Mouse (Mus musculus) MEL (cell line): ENCODE measurements around the gene Surf4. TPM values are rescaled to one million over a fixed set of nuclear protein-coding genes. Genes with fewer than 3 reads are reported as not detected.

Experiments used
- DNase-seq: peaks from one replicate; pipeline ENCODE4 v3.0.0; 2011; ENCODE audit warnings: low read depth, low spot score
- H3K27ac ChIP-seq: 2 replicates; pipeline ENCODE4 v1.5.1; 2012; ENCODE audit warnings: low read depth, mild to moderate bottlenecking, control low read depth, low read length, moderate library complexity; ENCODE audit not compliant: control insufficient read depth
- H3K27me3 ChIP-seq, 2 experiments: fragments of 150-350 bp in 1 of 2; sonication (generic) in 1 of 2; 2 replicates each; pipeline ENCODE4 v1.6.1; 2012; ENCODE audit warnings: low read length in 2 of 2, mild to moderate bottlenecking in 2 of 2, improper control_type of control experiment in 1 of 2, moderate library complexity in 1 of 2; ENCODE audit not compliant: insufficient read depth in 2 of 2, control insufficient read depth in 1 of 2
- H3K36me3 ChIP-seq, 2 experiments: 2 replicates each; pipeline ENCODE4 v1.6.1; 2012 to 2014; ENCODE audit warnings: low read length in 2 of 2, improper control_type of control experiment in 1 of 2, inconsistent platforms in 1 of 2, mild to moderate bottlenecking in 1 of 2; ENCODE audit not compliant: insufficient read depth in 2 of 2, control insufficient read depth in 1 of 2
- H3K4me1 ChIP-seq, 2 experiments: fragments of 150-350 bp in 1 of 2; sonication (generic) in 1 of 2; 2 replicates each; pipeline ENCODE4 v1.6.1; 2012; ENCODE audit warnings: low read length in 2 of 2, improper control_type of control experiment in 1 of 2, mild to moderate bottlenecking in 1 of 2; ENCODE audit not compliant: insufficient read depth in 2 of 2, control insufficient read depth in 1 of 2
- H3K4me3 ChIP-seq, 2 experiments: fragments of 150-350 bp in 1 of 2; sonication (generic) in 1 of 2; 2 replicates each; pipeline ENCODE4 v1.5.1; 2012; ENCODE audit warnings: low read depth in 2 of 2, low read length in 2 of 2, mild to moderate bottlenecking in 2 of 2, moderate library complexity in 2 of 2, control low read depth in 1 of 2, improper control_type of control experiment in 1 of 2; ENCODE audit not compliant: control insufficient read depth in 1 of 2, insufficient read depth in 1 of 2
- H3K79me2 ChIP-seq: 2 replicates; pipeline ENCODE4 v1.6.1; 2012; ENCODE audit warnings: mild to moderate bottlenecking, low read length, moderate library complexity; ENCODE audit not compliant: control insufficient read depth, poor library complexity, insufficient read depth
- H3K9ac ChIP-seq: 2 replicates; pipeline ENCODE4 v1.6.1; 2012; ENCODE audit warnings: low read depth, mild to moderate bottlenecking, control low read depth, low read length, moderate library complexity; ENCODE audit not compliant: control insufficient read depth, poor library complexity, severe bottlenecking
- H3K9me3 ChIP-seq: fragments of 150-350 bp; sonication (generic); replicated peaks from 2 replicates; pipeline ENCODE4 v1.6.1; 2012; ENCODE audit warnings: mild to moderate bottlenecking, low read length, improper control_type of control experiment, moderate library complexity; ENCODE audit not compliant: insufficient read depth
- CTCF ChIP-seq, 3 experiments: IDR thresholded peaks in 2 of 3; conservative IDR thresholded peaks in 1 of 3; 2 replicates each; pipeline ENCODE4 v1.5.1; 2011 to 2012; ENCODE audit warnings: low read length in 3 of 3, low read depth in 2 of 3, mild to moderate bottlenecking in 2 of 3, improper control_type of control experiment in 1 of 3, inconsistent platforms in 1 of 3, mixed read lengths in 1 of 3, moderate library complexity in 1 of 3; ENCODE audit not compliant: control insufficient read depth in 1 of 3, insufficient read depth in 1 of 3, poor library complexity in 1 of 3, severe bottlenecking in 1 of 3
- E2F4 ChIP-seq: IDR thresholded peaks from 2 replicates; pipeline ENCODE4 v1.6.1; 2011; ENCODE audit warnings: low read depth, low read length, improper control_type of control experiment, borderline replicate concordance
- EP300 ChIP-seq, 2 experiments: IDR thresholded peaks; 2 replicates each; pipeline ENCODE4 v1.6.1; 2011; ENCODE audit warnings: improper control_type of control experiment in 2 of 2, low read length in 2 of 2, low read depth in 1 of 2, mild to moderate bottlenecking in 1 of 2
- GABPA ChIP-seq: IDR thresholded peaks from 2 replicates; pipeline ENCODE4 v1.6.1; 2012; ENCODE audit warnings: low read depth, mild to moderate bottlenecking, inconsistent platforms, low read length, improper control_type of control experiment, moderate library complexity
- HCFC1 ChIP-seq: IDR thresholded peaks from 2 replicates; pipeline ENCODE4 v1.6.1; 2012; ENCODE audit warnings: low read depth, mild to moderate bottlenecking, inconsistent platforms, low read length, improper control_type of control experiment, moderate library complexity
- JUND ChIP-seq: IDR thresholded peaks from 2 replicates; pipeline ENCODE4 v1.6.1; 2011; ENCODE audit warnings: low read depth, mild to moderate bottlenecking, improper control_type of control experiment, low read length
- KAT2A ChIP-seq: conservative IDR thresholded peaks from 2 replicates; pipeline ENCODE4 v1.6.1; 2012; ENCODE audit warnings: low read depth, low read length, improper control_type of control experiment, inconsistent platforms
- MAFK ChIP-seq: IDR thresholded peaks from 2 replicates; pipeline ENCODE4 v1.6.1; 2011; ENCODE audit warnings: low read depth, mild to moderate bottlenecking, low read length, improper control_type of control experiment, borderline replicate concordance
- MAX ChIP-seq: IDR thresholded peaks from 2 replicates; pipeline ENCODE4 v1.6.1; 2011; ENCODE audit warnings: low read length, improper control_type of control experiment
- MAZ ChIP-seq: IDR thresholded peaks from 2 replicates; pipeline ENCODE4 v1.6.1; 2012; ENCODE audit warnings: low read depth, mild to moderate bottlenecking, inconsistent platforms, low read length, improper control_type of control experiment
- MYC ChIP-seq: IDR thresholded peaks from 2 replicates; pipeline ENCODE4 v1.6.1; 2011; ENCODE audit warnings: low read depth, mild to moderate bottlenecking, low read length, improper control_type of control experiment, moderate library complexity
- POLR2A ChIP-seq, 2 experiments: IDR thresholded peaks; 2 replicates each; pipeline ENCODE4 v1.6.1; 2011 to 2012; ENCODE audit warnings: low read length in 2 of 2, mild to moderate bottlenecking in 2 of 2, control low read depth in 1 of 2, improper control_type of control experiment in 1 of 2, low read depth in 1 of 2, moderate library complexity in 1 of 2; ENCODE audit not compliant: control insufficient read depth in 1 of 2, insufficient read depth in 1 of 2, poor library complexity in 1 of 2
- POLR2AphosphoS5 ChIP-seq: IDR thresholded peaks from 2 replicates; pipeline ENCODE4 v1.6.1; 2012; ENCODE audit warnings: low read depth, borderline replicate concordance, mild to moderate bottlenecking, inconsistent platforms, low read length, moderate library complexity, mixed read lengths
- SMC3 ChIP-seq: IDR thresholded peaks from 2 replicates; pipeline ENCODE4 v1.6.1; 2011; ENCODE audit warnings: low read depth, low read length, improper control_type of control experiment
- TAL1 ChIP-seq: IDR thresholded peaks from 2 replicates; pipeline ENCODE4 v1.6.1; 2012; ENCODE audit warnings: mild to moderate bottlenecking, inconsistent platforms, low read length, moderate library complexity, mixed read lengths
- UBTF ChIP-seq: IDR thresholded peaks from 2 replicates; pipeline ENCODE4 v1.6.1; 2012; ENCODE audit warnings: low read depth, mild to moderate bottlenecking, inconsistent platforms, low read length, improper control_type of control experiment, moderate library complexity, borderline replicate concordance; ENCODE audit not compliant: insufficient read depth
- USF1 ChIP-seq: IDR thresholded peaks from 2 replicates; pipeline ENCODE4 v1.6.1; 2014; ENCODE audit warnings: low read depth, mild to moderate bottlenecking, inconsistent platforms, low read length, improper control_type of control experiment, moderate library complexity
- USF2 ChIP-seq, 2 experiments: IDR thresholded peaks; 2 replicates each; pipeline ENCODE4 v1.6.1; 2011 to 2012; ENCODE audit warnings: improper control_type of control experiment in 2 of 2, low read length in 2 of 2, borderline replicate concordance in 1 of 2, inconsistent platforms in 1 of 2, low read depth in 1 of 2, mild to moderate bottlenecking in 1 of 2; ENCODE audit not compliant: insufficient read depth in 1 of 2
- ZC3H11A ChIP-seq: IDR thresholded peaks from 2 replicates; pipeline ENCODE4 v1.6.1; 2012; ENCODE audit warnings: low read depth, mild to moderate bottlenecking, inconsistent platforms, low read length, improper control_type of control experiment
- ZKSCAN1 ChIP-seq: IDR thresholded peaks from 2 replicates; pipeline ENCODE4 v1.6.1; 2012; ENCODE audit warnings: low read depth, mild to moderate bottlenecking, inconsistent platforms, low read length, improper control_type of control experiment, moderate library complexity
- ZMIZ1 ChIP-seq: IDR thresholded peaks from 2 replicates; pipeline ENCODE4 v1.6.1; 2012; ENCODE audit warnings: low read depth, mild to moderate bottlenecking, inconsistent platforms, low read length, improper control_type of control experiment, moderate library complexity
- ZNF384 ChIP-seq: IDR thresholded peaks from 2 replicates; pipeline ENCODE4 v1.6.1; 2012; ENCODE audit warnings: low read depth, mild to moderate bottlenecking, inconsistent platforms, low read length, improper control_type of control experiment
- polyA plus RNA-seq, 2 experiments: library from polyadenylated mRNA; stranded (reverse) in 1 of 2; unstranded in 1 of 2; fragments of >175 nt in 1 of 2; fragments of >200 nt in 1 of 2; gene quantifications; 2 replicates each; pipeline versions ENCODE4 v1.2.1 to v1.2.4; 2012; ENCODE audit warnings: low replicate concordance in 2 of 2, low read depth in 1 of 2; ENCODE audit not compliant: insufficient read length in 2 of 2, insufficient read depth in 1 of 2, missing spikeins in 1 of 2
- total RNA-seq: library from RNA; depleted of rRNA; stranded (reverse); fragments of 300-350 nt; gene quantifications from 2 replicates; pipeline ENCODE4 v1.2.3, GENCODE M21; 2012

Gene Surf4
- total and polyA plus RNA-seq, 3 experiments = 152 to 252 TPM; not detected in 1

- TF ChIP-seq USF2 (IDR thresholded peaks at IDR 0.05; ENCODE audit: borderline replicate concordance in 1 of 2, insufficient read depth in 1 of 2, low read depth in 1 of 2, low read length in 2 of 2) (no peak), JUND (no peak), MAZ (peak; percentile 89), ZC3H11A (no peak)
Measured at GRCm38 (mm10) chr2:26963923-26964723, 30.4 kb upstream of the Surf4 start, which contains the start of gene Rexo4 (continued).

- peaks cover 16 to 17% of the 10 kb centered on the region in 2 experiments for H3K36me3 ChIP-seq
- no peaks in the 10 kb centered on the region for H3K27me3 ChIP-seq
- H3K27ac ChIP-seq = no peak overlapping the region
- no peak overlapping the region for H3K9ac ChIP-seq
- TF ChIP-seq SMC3 (peak; percentile 32; the same call in 1 of the 2 replicates), CTCF (IDR thresholded peaks at IDR 0.05 in 2 of 3, conservative IDR thresholded peaks at IDR 0.05 in 1 of 3; ENCODE audit: control insufficient read depth in 1 of 3, insufficient read depth in 1 of 3, low read depth in 2 of 3, low read length in 3 of 3, poor library complexity in 1 of 3, severe bottlenecking in 1 of 3) (peak; percentile 21 to 41 (median 37); a peak in 5 of 6 replicates), EP300 (IDR thresholded peaks at IDR 0.05; ENCODE audit: low read depth in 1 of 2, low read length in 2 of 2) (no peak), HCFC1 (no peak), E2F4 (no peak), ZMIZ1 (no peak), POLR2A (IDR thresholded peaks at IDR 0.05; ENCODE audit: control insufficient read depth in 1 of 2, insufficient read depth in 1 of 2, low read depth in 1 of 2, low read length in 2 of 2, poor library complexity in 1 of 2) (no peak), ZKSCAN1 (no peak), MAX (no peak)
- TF ChIP-seq, all 39 proteins: peak for 2
- Histone ChIP-seq H3K4me3 (no peak overlapping the region), H3K4me1 (peaks cover 2 to 16% of the 10 kb centered on the region in 2 experiments; a peak in 3 of 4 replicates), H3K79me2 (peaks cover 26% of the 10 kb centered on the region), H3K9me3 (no peaks in the 10 kb centered on the region)
- DNase-seq = peak; percentile 32
Measured at GRCm38 (mm10) chr2:26960756-26961155, 27.0 kb upstream of the Surf4 start.

GRCm38 (mm10) chr2:26957488-26957859, 23.7 kb upstream of the Surf4 start:
- TF ChIP-seq ZNF384 = no peak
- no peak for TF ChIP-seq MAFK
- no peak for TF ChIP-seq POLR2AphosphoS5
- TF ChIP-seq MYC = no peak
- no peak for TF ChIP-seq E2F4
- TF ChIP-seq USF1 = no peak
- no peak for TF ChIP-seq KAT2A
- no peak for TF ChIP-seq GABPA
- no peak for TF ChIP-seq TAL1
- TF ChIP-seq HCFC1 = no peak
- TF ChIP-seq UBTF = no peak
- TF ChIP-seq POLR2A (IDR thresholded peaks at IDR 0.05; ENCODE audit: control insufficient read depth in 1 of 2, insufficient read depth in 1 of 2, low read depth in 1 of 2, low read length in 2 of 2, poor library complexity in 1 of 2) = no peak
- TF ChIP-seq, all 39 proteins: peak for 0
- Histone ChIP-seq H3K4me1 (peaks cover 2 to 6% of the 10 kb centered on the region in 2 experiments; a peak in 1 of 4 replicates), H3K9me3 (no peaks in the 10 kb centered on the region), H3K79me2 (peaks cover 11% of the 10 kb centered on the region), H3K9ac (no peak overlapping the region), H3K27ac (no peak overlapping the region), H3K4me3 (no peak overlapping the region), H3K36me3 (peaks cover 8 to 23% of the 10 kb centered on the region in 2 experiments), H3K27me3 (no peaks in the 10 kb centered on the region)
- DNase-seq = no peak
